Mouse (Mus musculus): ENCODE results near the gene Timm10. TPM values are rescaled to one million over a fixed set of nuclear protein-coding genes. Genes with fewer than 3 reads are reported as not detected.

Timm10 gene
- polyA plus RNA-seq, 2 experiments from 2014 or later, result 34.7 to 40.8 TPM

GRCm38 (mm10) chr2:84822552-84822951 is 4.2 kb upstream of the Timm10 start, which contains the start of gene Smtnl1:
Gene Smtnl1 (minus strand): TSS chr2:84822652.
- no peak for ATAC-seq

DNA sequence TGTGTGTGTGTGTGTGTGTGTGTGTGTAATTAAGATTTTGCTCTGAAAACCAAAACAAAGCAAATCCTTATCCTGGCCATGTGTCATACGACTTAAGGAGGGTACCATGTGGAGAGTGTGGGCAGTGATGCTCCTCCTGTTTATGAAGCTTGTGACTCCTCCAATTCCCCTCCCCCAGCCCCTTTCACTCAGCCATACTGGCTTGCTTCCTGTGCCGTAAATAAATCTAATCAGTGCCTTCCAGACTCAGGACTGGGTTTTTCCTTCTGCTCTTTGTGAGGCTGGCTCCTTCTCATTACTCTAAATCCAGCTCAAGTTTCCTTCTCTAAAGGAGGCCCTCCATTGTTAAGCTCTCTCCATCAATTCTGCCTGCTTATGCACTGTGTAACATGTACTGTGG is 3.6 kb upstream of the Timm10 start:
- ATAC-seq, result no peak

DNA sequence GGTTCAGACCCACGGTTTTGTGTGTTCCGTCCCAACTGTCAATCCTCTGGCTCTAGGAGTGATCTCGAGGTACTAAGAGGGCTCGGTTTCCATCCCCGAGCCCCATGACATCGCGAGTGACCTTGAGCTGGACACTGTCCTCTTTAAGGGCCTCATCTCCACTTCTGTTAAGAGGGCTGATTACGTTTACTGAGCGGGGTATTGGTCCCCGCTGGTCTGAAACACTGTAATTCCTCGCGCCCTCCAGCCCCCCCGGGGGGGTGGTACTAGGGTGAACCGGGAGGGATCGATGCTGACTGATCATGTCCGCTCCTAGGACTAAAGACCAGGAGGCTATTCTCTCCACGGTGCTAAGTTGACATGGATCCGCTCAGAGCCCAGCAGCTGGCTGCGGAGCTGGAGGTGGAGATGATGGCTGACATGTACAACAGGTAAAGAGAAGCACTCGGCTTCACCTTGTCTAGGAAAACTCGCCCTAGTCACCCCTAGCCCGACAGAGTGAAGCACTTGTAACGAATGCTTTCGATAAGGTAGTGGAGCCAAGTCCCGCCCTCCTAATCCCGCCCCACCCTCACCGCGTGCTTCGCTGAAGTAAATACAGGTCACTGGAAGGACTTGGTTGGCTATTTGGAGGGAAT is 605 bp downstream of the Timm10 start:
- no peak for ATAC-seq

DNA sequence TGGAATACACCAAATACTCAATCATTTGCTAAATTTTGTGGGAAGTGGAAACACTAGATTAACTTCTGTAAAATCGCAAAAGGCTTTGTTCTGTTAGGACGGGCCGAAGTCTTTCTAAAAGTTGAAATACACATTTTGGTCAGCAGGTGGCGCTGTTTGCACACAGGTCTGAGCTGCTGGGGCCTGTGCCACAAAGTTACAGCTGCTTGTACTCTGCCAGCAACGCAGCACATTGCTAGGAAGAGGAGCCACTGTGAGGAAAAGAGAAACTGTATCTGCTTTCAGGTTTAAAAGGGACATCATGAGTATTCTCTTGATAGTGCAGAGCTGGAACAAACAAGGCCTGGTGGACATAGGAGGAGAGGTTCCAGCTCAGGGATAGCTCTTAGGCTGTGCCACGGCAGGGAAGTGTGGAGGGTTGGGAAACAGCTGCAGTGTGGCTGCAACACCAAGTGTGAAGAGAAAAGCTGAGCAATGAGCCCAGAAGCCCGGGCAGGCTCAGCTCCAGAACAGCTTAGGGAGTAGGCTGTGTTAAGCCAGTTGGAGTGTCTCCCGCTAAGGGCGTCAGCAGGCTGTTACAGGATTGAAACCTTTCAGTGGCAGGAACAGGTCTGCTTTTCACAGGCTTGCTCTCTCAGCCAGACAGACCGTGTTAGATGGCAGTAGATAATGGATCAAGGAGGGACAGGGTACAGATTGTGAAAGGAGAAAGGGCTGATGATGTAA is 5.0 kb downstream of the Timm10 start:
- peak; percentile 68 for ATAC-seq

DNA sequence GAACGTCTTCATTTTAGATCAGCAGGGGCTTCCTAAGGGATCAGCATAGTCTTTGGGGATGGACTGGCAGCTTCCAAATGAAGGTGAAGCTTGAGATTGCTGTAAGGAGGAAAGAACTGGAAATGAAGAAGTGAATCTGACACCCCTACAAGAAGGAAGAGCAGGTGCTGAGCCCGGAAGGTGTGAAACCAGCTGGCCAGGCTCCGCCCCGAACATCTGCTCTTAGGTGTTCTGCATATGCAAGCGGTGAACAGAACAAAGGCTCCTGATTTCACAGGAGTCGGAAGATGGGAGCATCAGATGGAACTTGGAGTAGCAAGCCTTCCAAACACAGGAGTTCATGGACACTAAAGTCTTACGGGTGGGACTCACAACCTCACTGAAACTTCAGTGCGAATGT is 10.3 kb downstream of the Timm10 start:
- ATAC-seq, result no peak

GRCm38 (mm10) chr2:84837817-84838592 is 11.2 kb downstream of the Timm10 start:
- peak; percentile 38 for ATAC-seq

- ATAC-seq, result no peak
Measured at GRCm38 (mm10) chr2:84838593-84838949, 11.8 kb downstream of the Timm10 start, which contains the start of gene Slc43a1. Gene Slc43a1 (plus strand): TSS chr2:84838850.

- ATAC-seq, result peak; percentile 12
Measured at GRCm38 (mm10) chr2:84838993-84839980, 12.5 kb downstream of the Timm10 start.

GRCm38 (mm10) chr2:84840016-84840747 is 13.4 kb downstream of the Timm10 start:
- peak; percentile 35 for ATAC-seq

DNA sequence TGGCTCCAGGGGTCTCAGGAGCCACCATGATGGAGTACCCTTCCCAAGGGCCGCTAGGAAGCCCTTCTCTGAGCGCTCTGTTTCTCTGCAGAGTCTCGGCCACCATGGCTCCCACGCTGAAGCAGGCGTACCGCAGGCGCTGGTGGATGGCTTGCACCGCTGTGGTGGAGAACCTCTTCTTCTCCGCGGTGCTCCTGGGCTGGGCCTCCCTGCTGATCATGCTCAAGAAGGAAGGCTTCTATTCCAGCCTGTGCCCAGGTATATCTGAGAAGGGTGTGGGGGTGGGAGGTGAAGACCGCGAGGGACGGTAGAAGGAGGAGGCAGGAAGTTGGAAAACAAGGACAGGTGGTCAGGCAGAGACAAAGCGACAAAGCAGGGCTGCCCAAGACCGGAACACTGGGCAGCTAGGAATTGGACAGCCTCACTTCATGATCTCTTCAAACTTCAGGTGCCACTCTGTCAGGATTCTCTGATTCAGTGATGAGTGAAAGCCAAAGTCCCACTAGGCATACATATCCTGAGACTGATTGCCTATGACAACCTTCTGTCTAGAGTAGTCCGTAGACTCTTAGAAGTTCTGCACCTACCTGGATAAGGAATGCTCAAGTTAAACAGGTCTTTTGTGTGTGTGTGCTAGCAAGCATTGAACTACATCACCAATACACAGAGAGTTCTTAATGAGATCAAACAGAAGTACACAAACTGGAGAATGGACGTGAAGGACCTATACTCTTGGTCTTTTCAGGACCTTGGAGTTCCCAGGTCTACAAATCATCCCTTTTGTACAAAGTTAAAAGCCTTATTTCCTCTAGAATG is 14.2 kb downstream of the Timm10 start:
- no peak for ATAC-seq

DNA sequence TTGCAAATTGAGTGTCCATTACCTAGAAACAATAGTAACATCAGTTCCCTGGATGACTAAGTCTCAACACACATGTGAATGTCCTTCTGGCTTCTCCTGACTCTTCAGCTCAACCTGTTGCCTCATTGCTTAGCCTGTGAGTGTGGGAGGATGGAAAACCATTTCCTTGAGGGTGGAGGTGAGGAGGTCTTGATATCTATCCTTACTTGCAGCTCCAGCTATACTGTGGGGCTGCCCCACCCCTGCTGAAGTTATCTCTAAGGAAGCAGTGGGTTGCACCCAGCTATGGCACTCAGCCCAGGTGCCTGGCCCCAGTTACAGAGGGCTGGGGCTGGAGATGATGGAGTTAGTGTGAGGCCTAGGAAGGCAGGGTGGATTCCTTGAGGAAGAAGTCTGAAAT is 15.1 kb downstream of the Timm10 start:
- no peak for ATAC-seq

GRCm38 (mm10) chr2:84843654-84844053 is 16.9 kb downstream of the Timm10 start:
- no peak for ATAC-seq

GRCm38 (mm10) chr2:84845226-84845625 is 18.4 kb downstream of the Timm10 start:
- no peak for ATAC-seq

DNA sequence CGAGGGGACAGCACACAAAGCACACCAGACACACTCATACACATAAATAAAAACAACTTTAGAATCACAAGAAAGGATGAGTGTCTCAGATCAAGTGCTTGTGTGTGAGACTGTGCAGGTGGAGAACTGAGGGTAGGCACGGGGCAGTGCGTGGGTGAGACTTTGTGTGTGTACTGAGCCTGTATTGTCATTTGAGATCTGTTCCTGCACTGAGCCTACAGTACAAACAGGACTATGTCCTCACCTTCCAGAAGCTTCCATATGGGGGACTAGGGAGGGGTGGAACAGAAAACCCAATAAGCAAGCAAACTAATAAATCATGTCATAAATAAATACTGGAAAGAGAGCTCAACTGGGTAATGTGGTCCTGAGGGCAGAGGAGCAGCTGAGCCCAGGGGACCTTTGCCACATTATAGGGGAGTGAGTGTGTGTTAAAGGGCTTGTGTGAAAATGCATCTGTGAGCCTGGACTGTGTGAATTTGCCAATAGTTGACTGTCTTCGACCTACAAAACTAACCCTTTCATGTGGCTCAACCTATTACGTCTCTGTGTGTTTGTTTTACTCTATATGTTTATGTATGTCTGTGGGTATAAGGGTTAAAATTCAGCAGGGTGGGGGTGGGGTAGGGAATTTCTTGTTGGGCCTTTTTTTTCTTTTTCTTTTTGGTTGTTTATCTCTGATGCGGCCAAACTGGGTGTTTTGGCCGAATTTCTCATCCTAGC is 23.8 kb downstream of the Timm10 start:
- no peak for ATAC-seq

- no peak for ATAC-seq
Measured at GRCm38 (mm10) chr2:84851130-84852040, 24.6 kb downstream of the Timm10 start.

GRCm38 (mm10) chr2:84855732-84856131 is 28.9 kb downstream of the Timm10 start:
- peak; percentile 93 for ATAC-seq

DNA sequence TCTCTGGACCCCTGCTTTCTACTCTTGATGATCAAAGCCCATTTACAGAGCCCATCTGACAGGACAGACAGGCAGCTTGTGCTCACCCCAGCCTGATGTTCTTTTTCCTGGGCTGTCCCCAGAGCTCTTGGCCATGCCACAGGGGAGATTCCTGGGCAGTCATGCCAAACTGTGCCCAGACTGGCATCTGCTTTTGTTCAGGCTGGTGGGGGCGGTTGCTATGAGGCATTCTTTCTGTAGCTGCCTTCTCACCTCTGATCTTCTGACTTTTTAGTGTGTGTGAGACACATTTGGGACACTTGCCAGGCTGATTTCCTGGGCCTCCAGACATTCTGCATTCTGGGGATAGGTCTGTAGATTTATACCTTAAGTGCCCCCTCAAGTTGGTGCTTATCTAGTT is 31.8 kb downstream of the Timm10 start:
- ATAC-seq, result no peak

DNA sequence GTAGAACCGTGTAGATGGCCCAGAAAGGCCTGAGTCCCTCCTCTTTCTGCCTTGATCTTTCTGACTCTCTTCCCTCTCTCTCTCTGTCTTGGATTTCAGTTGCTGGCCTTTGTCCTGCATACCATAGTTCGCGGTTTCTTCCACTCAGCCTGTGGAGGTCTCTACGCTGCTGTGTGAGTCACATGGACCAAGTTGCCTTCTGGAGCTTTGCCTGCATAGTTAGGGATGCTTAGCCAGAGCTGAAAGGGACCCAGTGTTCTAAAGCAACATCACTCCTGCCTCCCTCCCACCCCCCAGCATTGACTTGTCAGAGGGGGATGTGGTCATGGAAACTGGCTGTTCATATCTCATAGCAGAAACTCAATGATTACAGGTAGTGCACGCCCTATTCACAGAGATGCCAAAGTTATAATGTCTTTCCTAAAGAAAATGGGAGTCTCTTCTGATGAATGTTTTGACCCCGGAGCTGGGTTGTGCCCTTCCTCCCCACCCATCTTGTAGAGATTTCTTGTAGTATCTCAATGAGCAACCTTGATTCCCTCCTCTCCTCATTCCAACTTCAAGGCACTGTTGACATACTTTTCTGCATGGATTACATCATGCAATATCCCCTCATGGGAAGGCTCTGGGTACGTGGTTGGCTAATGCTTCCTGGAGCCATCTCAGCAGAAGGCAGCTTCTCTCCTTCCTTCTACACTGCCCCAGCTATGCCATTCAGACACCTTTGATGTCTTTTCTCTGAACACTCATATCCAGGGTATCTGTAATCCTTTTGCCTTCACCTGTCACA is 33.4 kb downstream of the Timm10 start:
- ATAC-seq, result no peak
